Mouse (Mus musculus): ENCODE results near the gene Cd44. TPM values are rescaled to one million over a fixed set of nuclear protein-coding genes. Genes with fewer than 3 reads are reported as not detected.

Cd44 gene
- total and polyA plus RNA-seq, 2 experiments from 2014 or later, result 9.3 to 12.5 TPM

DNA sequence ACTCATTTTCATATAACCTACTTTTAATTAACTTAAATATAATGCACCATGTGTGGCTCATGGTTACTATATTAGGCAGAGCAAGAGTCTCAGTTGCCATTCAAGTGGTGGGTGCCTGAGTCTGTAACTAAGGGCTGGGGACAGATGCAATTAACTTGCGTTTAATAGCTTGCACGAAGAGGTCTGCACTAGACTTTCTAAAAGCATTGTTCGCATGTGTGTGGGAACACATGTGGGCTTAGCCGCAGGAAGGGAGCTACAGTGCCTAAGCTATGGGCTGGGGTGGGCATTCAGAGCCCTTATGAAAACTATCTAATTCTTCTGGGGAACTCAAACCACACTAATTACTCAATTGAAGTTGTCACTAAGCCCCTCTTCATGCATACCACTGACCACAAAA is 37.4 kb downstream of the Cd44 start:
- Histone ChIP-seq H3K27ac (ENCODE audit: low read depth) (no peak overlapping the region), H3K4me3 (ENCODE audit: low read depth, low read length) (no peak overlapping the region), H3K9me3 (replicated peaks; ENCODE audit: control insufficient read depth, low read length) (no peaks in the 10 kb centered on the region), H3K4me2 (ENCODE audit: low read depth, low read length) (no peak overlapping the region), H3K9ac (replicated peaks; ENCODE audit: low read depth, low read length) (no peak overlapping the region), H3K27me3 (ENCODE audit: control insufficient read depth, insufficient read depth, low read length) (no peaks in the 10 kb centered on the region), H3K36me3 (replicated peaks; ENCODE audit: control insufficient read depth, insufficient read depth, low read length) (no peaks in the 10 kb centered on the region; the same call in 1 of the 2 replicates), H3K4me1 (ENCODE audit: control insufficient read depth, insufficient read depth) (peaks cover 23% of the 10 kb centered on the region)
- DNase-seq (ENCODE audit: low spot score), result no peak
- no peak for ATAC-seq (ENCODE audit: insufficient read depth, low read depth)
- TF ChIP-seq EP300 (IDR thresholded peaks at IDR 0.05; ENCODE audit: low read depth) (no peak), CTCF (IDR thresholded peaks at IDR 0.05; ENCODE audit: low read depth) (no peak)
- WGBS, result 88% methylated on average over 4 of the region's 4 CpGs

- ATAC-seq (ENCODE audit: insufficient read depth, low read depth) (no peak), DNase-seq (ENCODE audit: low spot score) (no peak)
- 91% methylated on average over 2 of the region's 2 CpGs for WGBS
- no peak overlapping the region for H3K9ac ChIP-seq (replicated peaks; ENCODE audit: low read depth, low read length)
- no peak overlapping the region for H3K4me2 ChIP-seq (ENCODE audit: low read depth, low read length)
- no peaks in the 10 kb centered on the region for H3K27me3 ChIP-seq (ENCODE audit: control insufficient read depth, insufficient read depth, low read length)
- H3K27ac ChIP-seq (ENCODE audit: low read depth), result no peak overlapping the region
- H3K36me3 ChIP-seq (replicated peaks; ENCODE audit: control insufficient read depth, insufficient read depth, low read length), result no peaks in the 10 kb centered on the region; the same call in 1 of the 2 replicates
- TF ChIP-seq EP300 (IDR thresholded peaks at IDR 0.05; ENCODE audit: low read depth) (no peak), CTCF (IDR thresholded peaks at IDR 0.05; ENCODE audit: low read depth) (no peak)
- peaks cover 22% of the 10 kb centered on the region for H3K4me1 ChIP-seq (ENCODE audit: control insufficient read depth, insufficient read depth)
- H3K9me3 ChIP-seq (replicated peaks; ENCODE audit: control insufficient read depth, low read length), result no peaks in the 10 kb centered on the region
- no peak overlapping the region for H3K4me3 ChIP-seq (ENCODE audit: low read depth, low read length)
These were observed 37.9 kb downstream of the Cd44 start for GRCm38 (mm10) chr2:102863583-102863982.

DNA sequence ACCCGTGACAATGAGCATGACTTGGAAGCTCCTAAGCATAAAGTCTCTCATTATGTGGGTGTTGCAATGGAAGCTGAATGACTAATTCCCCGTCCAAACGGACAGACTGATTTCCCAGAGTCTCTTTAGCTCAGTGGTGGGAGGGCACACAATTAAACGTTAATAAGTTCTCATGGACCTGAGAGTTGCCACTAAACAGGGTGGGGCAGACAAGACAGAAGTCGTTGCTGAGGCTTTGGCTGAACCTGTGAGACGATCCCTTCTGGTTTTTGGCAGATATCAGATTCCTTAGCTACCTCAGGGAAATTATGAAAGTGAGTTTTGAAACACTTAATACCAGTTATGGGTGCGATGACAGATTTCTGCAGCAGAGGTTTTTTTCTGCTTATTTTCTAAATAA is 38.8 kb downstream of the Cd44 start:
- H3K4me2 ChIP-seq (ENCODE audit: low read depth, low read length), result no peak overlapping the region
- no peak overlapping the region for H3K4me3 ChIP-seq (ENCODE audit: low read depth, low read length)
- H3K9ac ChIP-seq (replicated peaks; ENCODE audit: low read depth, low read length), result no peak overlapping the region
- DNase-seq (ENCODE audit: low spot score) (no peak), ATAC-seq (ENCODE audit: insufficient read depth, low read depth) (no peak)
- no peaks in the 10 kb centered on the region for H3K27me3 ChIP-seq (ENCODE audit: control insufficient read depth, insufficient read depth, low read length)
- H3K36me3 ChIP-seq (replicated peaks; ENCODE audit: control insufficient read depth, insufficient read depth, low read length), result no peaks in the 10 kb centered on the region; the same call in 1 of the 2 replicates
- no peaks in the 10 kb centered on the region for H3K9me3 ChIP-seq (replicated peaks; ENCODE audit: control insufficient read depth, low read length)
- no peak overlapping the region for H3K27ac ChIP-seq (ENCODE audit: low read depth)
- peaks cover 16% of the 10 kb centered on the region for H3K4me1 ChIP-seq (ENCODE audit: control insufficient read depth, insufficient read depth)
- TF ChIP-seq CTCF (IDR thresholded peaks at IDR 0.05; ENCODE audit: low read depth) (no peak), EP300 (IDR thresholded peaks at IDR 0.05; ENCODE audit: low read depth) (no peak)
- 84% methylated on average over 7 of the region's 7 CpGs for WGBS

GRCm38 (mm10) chr2:102858271-102858670 is 43.2 kb downstream of the Cd44 start:
- no peak overlapping the region for H3K27ac ChIP-seq (ENCODE audit: low read depth)
- no peak overlapping the region for H3K4me2 ChIP-seq (ENCODE audit: low read depth, low read length)
- no peaks in the 10 kb centered on the region for H3K27me3 ChIP-seq (ENCODE audit: control insufficient read depth, insufficient read depth, low read length)
- no peak overlapping the region for H3K4me3 ChIP-seq (ENCODE audit: low read depth, low read length)
- TF ChIP-seq EP300 (IDR thresholded peaks at IDR 0.05; ENCODE audit: low read depth) (no peak), CTCF (IDR thresholded peaks at IDR 0.05; ENCODE audit: low read depth) (no peak)
- no peak for ATAC-seq (ENCODE audit: insufficient read depth, low read depth)
- no peak for DNase-seq (ENCODE audit: low spot score)
- peaks cover 5% of the 10 kb centered on the region; the same call in 1 of the 2 replicates for H3K36me3 ChIP-seq (replicated peaks; ENCODE audit: control insufficient read depth, insufficient read depth, low read length)
- no peak overlapping the region for H3K9ac ChIP-seq (replicated peaks; ENCODE audit: low read depth, low read length)
- H3K4me1 ChIP-seq (ENCODE audit: control insufficient read depth, insufficient read depth), result no peaks in the 10 kb centered on the region
- H3K9me3 ChIP-seq (replicated peaks; ENCODE audit: control insufficient read depth, low read length), result no peaks in the 10 kb centered on the region
- WGBS, result 89% methylated on average over 6 of the region's 6 CpGs

DNA sequence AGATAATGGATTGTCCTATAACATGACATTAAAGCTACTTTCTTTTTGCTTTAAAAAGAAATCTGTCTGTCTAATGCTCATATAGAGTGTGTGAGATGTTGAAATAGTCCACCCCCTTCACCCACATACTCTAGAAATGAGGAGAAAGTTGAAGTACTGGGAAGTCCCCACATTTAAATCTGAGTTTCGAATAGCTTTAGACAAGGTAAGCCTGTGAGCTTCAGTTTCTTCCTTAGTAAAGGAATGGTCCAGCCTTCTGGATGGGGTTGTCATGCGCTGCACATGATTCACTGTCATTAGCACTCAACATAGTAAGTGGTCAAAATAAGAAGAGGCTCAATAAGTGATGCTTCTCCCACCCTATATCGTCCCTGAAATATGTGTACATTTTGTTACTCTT is 48.2 kb downstream of the Cd44 start:
- ATAC-seq (ENCODE audit: insufficient read depth, low read depth) (no peak), DNase-seq (ENCODE audit: low spot score) (no peak)
- H3K9ac ChIP-seq (replicated peaks; ENCODE audit: low read depth, low read length), result no peak overlapping the region
- peaks cover 7% of the 10 kb centered on the region; the same call in 1 of the 2 replicates for H3K4me1 ChIP-seq (ENCODE audit: control insufficient read depth, insufficient read depth)
- no peak overlapping the region for H3K27ac ChIP-seq (ENCODE audit: low read depth)
- H3K9me3 ChIP-seq (replicated peaks; ENCODE audit: control insufficient read depth, low read length), result no peaks in the 10 kb centered on the region
- H3K27me3 ChIP-seq (ENCODE audit: control insufficient read depth, insufficient read depth, low read length), result no peaks in the 10 kb centered on the region
- 95% methylated on average over 3 of the region's 3 CpGs for WGBS
- no peak overlapping the region for H3K4me2 ChIP-seq (ENCODE audit: low read depth, low read length)
- TF ChIP-seq CTCF (IDR thresholded peaks at IDR 0.05; ENCODE audit: low read depth) (no peak), EP300 (IDR thresholded peaks at IDR 0.05; ENCODE audit: low read depth) (no peak)
- no peak overlapping the region for H3K4me3 ChIP-seq (ENCODE audit: low read depth, low read length)
- peaks cover 13% of the 10 kb centered on the region; the same call in 1 of the 2 replicates for H3K36me3 ChIP-seq (replicated peaks; ENCODE audit: control insufficient read depth, insufficient read depth, low read length)

DNA sequence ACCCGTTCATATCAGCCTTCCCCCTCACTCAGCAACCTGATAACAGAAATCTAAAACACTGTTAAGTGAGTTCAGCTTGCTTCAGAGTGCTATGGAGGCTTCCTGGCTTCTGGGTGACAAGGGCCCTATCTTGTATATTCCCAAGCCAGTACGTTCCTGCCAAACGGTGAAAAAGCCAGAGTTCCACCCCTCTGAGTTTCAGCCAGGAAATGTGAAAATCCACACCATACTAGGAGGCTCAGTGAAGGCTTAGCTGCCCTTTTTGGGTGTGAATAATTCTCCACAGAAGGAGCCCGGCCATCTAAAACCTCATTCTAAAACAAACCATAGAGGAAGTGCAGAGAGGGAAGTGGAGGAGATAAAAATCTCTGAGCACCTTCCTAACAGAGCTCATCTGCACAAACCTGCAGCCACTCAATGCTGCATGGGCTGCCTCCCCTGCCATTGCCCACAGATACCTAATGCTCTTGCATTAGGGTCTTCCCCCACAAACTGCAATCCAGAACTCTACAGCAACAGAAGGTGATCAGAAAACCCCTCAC is 49.5 kb downstream of the Cd44 start:
- Histone ChIP-seq H3K27ac (ENCODE audit: low read depth) (no peak overlapping the region), H3K4me2 (ENCODE audit: low read depth, low read length) (no peak overlapping the region), H3K4me3 (ENCODE audit: low read depth, low read length) (no peak overlapping the region), H3K9ac (replicated peaks; ENCODE audit: low read depth, low read length) (no peak overlapping the region), H3K4me1 (ENCODE audit: control insufficient read depth, insufficient read depth) (peaks cover 7% of the 10 kb centered on the region; the same call in 1 of the 2 replicates), H3K9me3 (replicated peaks; ENCODE audit: control insufficient read depth, low read length) (no peaks in the 10 kb centered on the region), H3K36me3 (replicated peaks; ENCODE audit: control insufficient read depth, insufficient read depth, low read length) (peaks cover 13% of the 10 kb centered on the region; the same call in 1 of the 2 replicates), H3K27me3 (ENCODE audit: control insufficient read depth, insufficient read depth, low read length) (no peaks in the 10 kb centered on the region)
- ATAC-seq (ENCODE audit: insufficient read depth, low read depth) (no peak), DNase-seq (ENCODE audit: low spot score) (no peak)
- no peak for TF ChIP-seq EP300 (IDR thresholded peaks at IDR 0.05; ENCODE audit: low read depth)
- TF ChIP-seq CTCF (IDR thresholded peaks at IDR 0.05; ENCODE audit: low read depth), result no peak
- 18% methylated on average over 4 of the region's 4 CpGs for WGBS

Measured in heart, postnatal 0 days (tissue).